Mouse (Mus musculus) left cerebral cortex, postnatal 14 days (tissue): ENCODE data around the gene Vti1b. TPM values are rescaled to one million over a fixed set of nuclear protein-coding genes. Genes with fewer than 3 reads are reported as not detected.

ENCODE experiments used
- DNase-seq, 2 experiments: peaks; one replicate each; pipeline ENCODE4 v3.0.0; 2021 to 2022; ENCODE audit warnings: low spot score in 2 of 2, mixed read lengths in 1 of 2
- intact Hi-C: fragments of 180-260 bp; cut with DNase I; formaldehyde crosslinking; loops from one replicate; pipeline ENCODE4 v1.15.1; 2025
- total RNA-seq, 2 experiments: library from RNA; stranded (reverse); gene quantifications; 2 replicates each; pipeline ENCODE4 v1.2.3; 2021

The Vti1b gene
- total RNA-seq, 2 experiments from 2014 or later = 190 to 192 TPM

- intact Hi-C loops = no loop called here
- no peak for DNase-seq
These were observed 31.1 kb downstream of the Vti1b start for GRCm38 (mm10) chr12:79141384-79141783.

- DNase-seq = no peak
- intact Hi-C loops = no loop called here
These were observed 31.7 kb downstream of the Vti1b start for GRCm38 (mm10) chr12:79140811-79141210.

GRCm38 (mm10) chr12:79139417-79139816, 33.0 kb downstream of the Vti1b start:
- DNase-seq = no peak
- intact Hi-C loops = no loop called here

GRCm38 (mm10) chr12:79138999-79139398, 33.5 kb downstream of the Vti1b start:
- intact Hi-C loops = no loop called here
- DNase-seq = no peak

- DNase-seq = no peak
- intact Hi-C loops = no loop called here
These were observed 35.5 kb downstream of the Vti1b start for GRCm38 (mm10) chr12:79136949-79137348.

GRCm38 (mm10) chr12:79135105-79135504, 37.4 kb downstream of the Vti1b start:
- DNase-seq = peak; percentile 21 to 59
- intact Hi-C loops = no loop called here

- peak in 1 of 2 experiments; percentile 11 for DNase-seq
- intact Hi-C loops = no loop called here
These were observed 37.8 kb downstream of the Vti1b start for GRCm38 (mm10) chr12:79134676-79135075.

GRCm38 (mm10) chr12:79131706-79132460, 40.6 kb downstream of the Vti1b start:
- intact Hi-C loops = no loop called here

GRCm38 (mm10) chr12:79131178-79131675, 41.2 kb downstream of the Vti1b start:
- intact Hi-C loops = no loop called here
- DNase-seq = no peak

More at GRCm38 (mm10) chr12:79131706-79132460, 40.6 kb downstream of the Vti1b start:
- no peak for DNase-seq

GRCm38 (mm10) chr12:79130299-79131177, 41.9 kb downstream of the Vti1b start, which contains the start of gene Arg2:
Gene Arg2, plus strand, starts transcription at chr12:79130777.
- DNase-seq = peak; percentile 73 to 78
- intact Hi-C loops = no loop called here

GRCm38 (mm10) chr12:79122820-79123219, 49.6 kb downstream of the Vti1b start:
- DNase-seq = peak; percentile 12 to 33
- intact Hi-C loops = no loop called here

- intact Hi-C loops = no loop called here
- DNase-seq = no peak
These were observed 53.5 kb downstream of the Vti1b start for GRCm38 (mm10) chr12:79118991-79119390.

Other genes starting within 250 kb of the Vti1b start
- 10 to 100 TPM; 79.2 to 82.3 TPM for gene Tmem229b, start 165.0 kb downstream of the Vti1b start, total RNA-seq
- 1 to 10 TPM; 4.7 to 7.0 TPM for gene Plekhh1, start 143.5 kb downstream of the Vti1b start, total RNA-seq
- gene Pigh, start 83.0 kb downstream of the Vti1b start, total RNA-seq = 1 to 10 TPM; 8.8 to 9.5 TPM
- 1 to 10 TPM; 6.1 to 6.7 TPM for gene Arg2, start 41.9 kb downstream of the Vti1b start, total RNA-seq
- 10 to 100 TPM; 21.8 to 22.2 TPM for gene Rdh11, start 19.6 kb upstream of the Vti1b start, total RNA-seq
- gene Rdh12, start 36.2 kb upstream of the Vti1b start, total RNA-seq = 1 to 10 TPM in 1 of 2 experiments, under 1 TPM in 1; 0.94 to 1.2 TPM
- gene Zfyve26, start 123.6 kb upstream of the Vti1b start, total RNA-seq = 10 to 100 TPM; 23.3 to 27.6 TPM
- gene Rad51b, start 124.6 kb upstream of the Vti1b start, total RNA-seq = under 1 TPM in 1 of 2 experiments, not detected in 1; 0.17 TPM